Mouse (Mus musculus) midbrain, postnatal 0 days (tissue): Measurements from ENCODE around the gene Cntrl. TPM values are rescaled to one million over a fixed set of nuclear protein-coding genes. Genes with fewer than 3 reads are reported as not detected.

Experiments used
- ATAC-seq: fragments of 200-750 bp; cut with Nextera tagmentation; 2 replicates; pipeline ENCODE4 v1.8.0; 2017; ENCODE audit warnings: moderate number of reproducible peaks, mild to moderate bottlenecking, moderate TSS enrichment, moderate library complexity; ENCODE audit not compliant: low FRiP score
- DNase-seq: peaks from one replicate; pipeline ENCODE4 v3.0.0-alpha.2; 2015; ENCODE audit warnings: low spot score
- H3K27ac ChIP-seq: fragments of 300-500 bp; sonication (generic); 2 replicates; pipeline ENCODE4 v1.5.1; 2014; ENCODE audit warnings: low read depth, mild to moderate bottlenecking, low read length, mixed read lengths
- H3K27me3 ChIP-seq: fragments of 300-500 bp; sonication (generic); 2 replicates; pipeline ENCODE4 v1.6.1; 2014; ENCODE audit warnings: low read length, control low read depth, mixed read lengths; ENCODE audit not compliant: insufficient read depth
- H3K36me3 ChIP-seq: fragments of 300-500 bp; sonication (generic); 2 replicates; pipeline ENCODE4 v1.6.1; 2014; ENCODE audit warnings: low read length, control low read depth, mixed read lengths; ENCODE audit not compliant: insufficient read depth
- H3K4me1 ChIP-seq: fragments of 300-500 bp; sonication (generic); 2 replicates; pipeline ENCODE4 v1.6.1; 2014; ENCODE audit warnings: mild to moderate bottlenecking, control low read depth, antibody characterized with exemption, low read length, mixed read lengths; ENCODE audit not compliant: insufficient read depth
- H3K4me2 ChIP-seq: fragments of 300-500 bp; sonication (generic); 2 replicates; pipeline ENCODE4 v1.6.1; 2014; ENCODE audit warnings: low read depth, mild to moderate bottlenecking, low read length, mixed read lengths; ENCODE audit not compliant: poor library complexity, severe bottlenecking
- H3K4me3 ChIP-seq: fragments of 300-500 bp; sonication (generic); 2 replicates; pipeline ENCODE4 v1.5.1; 2014; ENCODE audit warnings: low read depth, mild to moderate bottlenecking, low read length, moderate library complexity
- H3K9ac ChIP-seq: fragments of 300-500 bp; sonication (generic); replicated peaks from 2 replicates; pipeline ENCODE4 v1.6.1; 2014; ENCODE audit warnings: mild to moderate bottlenecking, low read length, moderate library complexity, mixed read lengths; ENCODE audit not compliant: poor library complexity, severe bottlenecking
- H3K9me3 ChIP-seq: fragments of 300-500 bp; sonication (generic); 2 replicates; pipeline ENCODE4 v1.6.1; 2016; ENCODE audit warnings: low read length, control low read depth
- CTCF ChIP-seq: IDR thresholded peaks from 2 replicates; pipeline ENCODE4 v1.5.1; 2016; ENCODE audit warnings: antibody characterized with exemption, mild to moderate bottlenecking
- WGBS: fragments of 180-500 bp; shearing (Covaris S2); extraction: QIAGEN DNeasy Blood & Tissue Kit; methylation state at CpG from one replicate; pipeline ENCODE4 v1.1.7; 2014; 5-methylcytosine and 5-hydroxymethylcytosine counted together
- polyA plus RNA-seq: library from polyadenylated mRNA; unstranded; fragments of >200 nt; fragmentation: Nextera tagmentation; extraction: Ambion mirVana; gene quantifications from 2 replicates; pipeline ENCODE4 v1.2.1, GENCODE M21; 2015
- total RNA-seq: library from RNA; depleted of rRNA; stranded (reverse); fragments of >200 nt; gene quantifications from 2 replicates; pipeline ENCODE4 v1.2.3, GENCODE M21; 2014

Gene Cntrl
- total and polyA plus RNA-seq, 2 experiments from 2014 or later = 7.0 to 8.2 TPM

GRCm38 (mm10) chr2:35199971-35200897 lies 90.9 kb downstream of the Cntrl start:
- Histone ChIP-seq H3K4me2 (peak overlapping the region; percentile 78), H3K27ac (peak overlapping the region; percentile 98), H3K36me3 (no peaks in the 10 kb centered on the region), H3K9me3 (no peaks in the 10 kb centered on the region), H3K27me3 (no peaks in the 10 kb centered on the region), H3K4me1 (peaks cover 2% of the 10 kb centered on the region; the same call in 1 of the 2 replicates), H3K9ac (peak overlapping the region; percentile 100), H3K4me3 (peak overlapping the region; percentile 100)
- DNase-seq = no peak
- TF ChIP-seq CTCF = no peak
- ATAC-seq = peak; percentile 78
- WGBS = under 1% methylated on average over 80 of the region's 90 CpGs

- H3K4me3 ChIP-seq = peak within 1 kb of the TSS; percentile 100
- H3K27ac ChIP-seq = peak within 1 kb of the TSS; percentile 98
- H3K9ac ChIP-seq = peak within 1 kb of the TSS; percentile 100
- no peaks in the 10 kb centered on the region for H3K36me3 ChIP-seq
- peaks cover 2% of the 10 kb centered on the region; the same call in 1 of the 2 replicates for H3K4me1 ChIP-seq
- WGBS = under 1% methylated on average over 39 of the region's 47 CpGs
- ATAC-seq = peak; percentile 98
- peak within 1 kb of the TSS; percentile 78 for H3K4me2 ChIP-seq
- no peaks in the 10 kb centered on the region for H3K27me3 ChIP-seq
- peak; percentile 42 for TF ChIP-seq CTCF
- H3K9me3 ChIP-seq = no peaks in the 10 kb centered on the region
- peak; percentile 99 for DNase-seq
Measured at GRCm38 (mm10) chr2:35200898-35201668, 91.8 kb downstream of the Cntrl start, which contains the start of gene Rab14. Gene Rab14, minus strand, starts transcription at chr2:35201120.

- no peak for TF ChIP-seq CTCF
- no peak overlapping the region for H3K4me2 ChIP-seq
- no peaks in the 10 kb centered on the region; the same call in 1 of the 2 replicates for H3K4me1 ChIP-seq
- H3K9ac ChIP-seq = no peak overlapping the region
- H3K9me3 ChIP-seq = no peaks in the 10 kb centered on the region
- ATAC-seq = no peak
- no peak for DNase-seq
- no peaks in the 10 kb centered on the region for H3K36me3 ChIP-seq
- H3K4me3 ChIP-seq = no peak overlapping the region
- no peak overlapping the region for H3K27ac ChIP-seq
- H3K27me3 ChIP-seq = no peaks in the 10 kb centered on the region
Measured at GRCm38 (mm10) chr2:35203729-35204128, 94.4 kb downstream of the Cntrl start.

GRCm38 (mm10) chr2:35206761-35207160 lies 97.5 kb downstream of the Cntrl start:
- no peak for TF ChIP-seq CTCF
- 91% methylated on average over 3 of the region's 3 CpGs for WGBS

GRCm38 (mm10) chr2:35208054-35208453 lies 98.8 kb downstream of the Cntrl start:
- 86% methylated on average over 3 of the region's 3 CpGs for WGBS
- Histone ChIP-seq H3K9me3 (no peaks in the 10 kb centered on the region), H3K4me1 (no peaks in the 10 kb centered on the region), H3K27ac (no peak overlapping the region), H3K36me3 (no peaks in the 10 kb centered on the region), H3K4me3 (no peak overlapping the region), H3K27me3 (no peaks in the 10 kb centered on the region), H3K9ac (no peak overlapping the region), H3K4me2 (no peak overlapping the region)
- no peak for ATAC-seq
- no peak for DNase-seq
- no peak for TF ChIP-seq CTCF

More at GRCm38 (mm10) chr2:35206761-35207160, 97.5 kb downstream of the Cntrl start:
- ATAC-seq (no peak), DNase-seq (no peak)
- Histone ChIP-seq H3K27me3 (no peaks in the 10 kb centered on the region), H3K4me2 (no peak overlapping the region), H3K36me3 (no peaks in the 10 kb centered on the region), H3K27ac (no peak overlapping the region), H3K9me3 (no peaks in the 10 kb centered on the region), H3K4me3 (no peak overlapping the region), H3K9ac (no peak overlapping the region), H3K4me1 (no peaks in the 10 kb centered on the region)
